Mouse (Mus musculus): Measurements from ENCODE around the gene Ehmt1. TPM values are rescaled to one million over a fixed set of nuclear protein-coding genes. Genes with fewer than 3 reads are reported as not detected.
"Not testable (repeated sequence)": the region's sequence is repeated elsewhere in the genome, so short reads cannot be mapped to it uniquely, and the experiment has no call there.

The Ehmt1 gene
- polyA plus RNA-seq, 1 experiment, result 14.8 TPM

DNA sequence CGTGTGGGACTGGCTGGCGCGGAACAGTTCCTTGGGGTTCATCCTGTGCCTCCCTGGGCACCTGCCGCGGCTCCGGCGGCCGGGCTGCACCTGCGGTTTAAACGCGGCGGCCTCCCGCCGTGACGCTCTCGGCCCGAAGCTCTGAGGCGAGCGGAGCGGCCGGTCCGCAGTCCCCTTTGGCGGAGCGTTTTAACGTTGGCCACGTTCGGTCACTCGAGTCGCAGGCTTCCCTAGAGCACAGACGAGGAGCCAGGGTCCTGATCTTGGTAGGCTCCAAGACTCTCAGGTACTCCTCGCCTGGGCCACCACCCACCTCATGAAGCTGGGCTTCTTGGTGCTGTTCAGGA is 30.7 kb upstream of the Ehmt1 start:
- Histone ChIP-seq H3K4me2 (ENCODE audit: low read depth) (peak overlapping the region; percentile 96), H3K79me2 (ENCODE audit: control insufficient read depth, insufficient read depth) (peaks cover 11% of the 10 kb centered on the region), H3K36me3 (ENCODE audit: control insufficient read depth, insufficient read depth) (peaks cover 6% of the 10 kb centered on the region), H3K27me3 (ENCODE audit: control insufficient read depth, insufficient read depth, insufficient read length) (peaks cover 14% of the 10 kb centered on the region), H3K4me3 (peak overlapping the region; percentile 33), H3ac (ENCODE audit: control insufficient read depth, insufficient read length) (peak overlapping the region; percentile 73)
- TF ChIP-seq MYOD1 (IDR thresholded peaks at IDR 0.05; ENCODE audit: control insufficient read depth in 1 of 3, insufficient read length in 2 of 3, low read depth in 2 of 3), result peak in 1 of 3 experiments; percentile 31
- no peak for TF ChIP-seq MAX (IDR thresholded peaks at IDR 0.05; ENCODE audit: low read depth)

DNA sequence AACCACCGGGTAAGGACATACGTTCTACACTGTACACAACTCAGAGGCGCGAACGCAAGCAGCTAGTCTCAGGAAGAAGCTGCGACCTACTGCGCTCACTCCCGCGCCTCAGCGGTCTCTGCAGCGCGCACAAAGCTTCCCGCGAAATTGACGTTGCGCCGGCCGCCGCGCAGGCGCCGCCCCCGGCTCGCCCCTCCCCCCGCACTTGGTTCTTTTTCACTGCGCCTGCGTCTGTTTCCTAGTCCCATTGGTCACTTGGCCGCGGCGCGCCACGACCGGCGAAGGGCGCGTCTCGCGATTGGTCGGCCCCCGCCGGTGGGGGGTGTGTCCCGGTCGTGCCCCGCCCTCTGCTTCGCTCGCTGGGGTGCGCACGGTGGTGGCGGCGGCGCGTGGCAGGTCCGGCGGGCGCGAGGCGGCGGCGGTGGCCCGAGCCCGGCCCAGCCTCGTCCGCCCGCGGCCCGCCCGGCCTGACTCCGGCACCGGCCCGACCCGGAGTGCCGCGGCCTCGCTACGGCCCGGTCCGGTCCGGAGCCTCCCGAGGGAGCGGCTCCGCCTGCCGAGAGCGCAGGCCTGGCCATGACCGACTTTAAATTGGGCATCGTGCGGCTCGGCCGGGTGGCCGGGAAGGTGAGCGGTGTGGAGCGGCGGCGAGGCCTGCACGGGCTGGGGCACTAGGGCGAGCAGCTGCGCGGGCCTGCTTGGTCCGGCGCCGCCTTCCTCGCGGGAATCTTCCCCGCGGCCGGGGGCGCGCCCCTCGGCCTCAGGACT is 30.2 kb upstream of the Ehmt1 start, which contains the start of gene Zmynd19:
Gene Zmynd19, plus strand, starts transcription at position 372 of the 768 bp plus-strand sequence.
- Histone ChIP-seq H3ac (ENCODE audit: control insufficient read depth, insufficient read length) (peak within 1 kb of the TSS; percentile 73), H3K79me2 (ENCODE audit: control insufficient read depth, insufficient read depth) (peaks cover 11% of the 10 kb centered on the region), H3K4me3 (peak within 1 kb of the TSS; percentile 33), H3K27me3 (ENCODE audit: control insufficient read depth, insufficient read depth, insufficient read length) (peaks cover 14% of the 10 kb centered on the region), H3K36me3 (ENCODE audit: control insufficient read depth, insufficient read depth) (peaks cover 6% of the 10 kb centered on the region), H3K4me2 (ENCODE audit: low read depth) (peak within 1 kb of the TSS; percentile 96)
- TF ChIP-seq E2F4 (IDR thresholded peaks at IDR 0.05; ENCODE audit: insufficient read depth) (peak; percentile 65), MAX (IDR thresholded peaks at IDR 0.05; ENCODE audit: low read depth) (no peak), POLR2A (IDR thresholded peaks at IDR 0.05; ENCODE audit: insufficient read length, low read depth) (peak; percentile 91), SRF (IDR thresholded peaks at IDR 0.05; ENCODE audit: control insufficient read depth, insufficient read length, low read depth) (peak; percentile 9), POLR2AphosphoS2 (IDR thresholded peaks at IDR 0.05; ENCODE audit: insufficient read length, low read depth) (peak; percentile 76), MYOG (IDR thresholded peaks at IDR 0.05; ENCODE audit: control insufficient read depth in 1 of 3, insufficient read depth in 1 of 3, insufficient read length in 2 of 3, low read depth in 2 of 3) (peak in 1 of 3 experiments; percentile 11)

DNA sequence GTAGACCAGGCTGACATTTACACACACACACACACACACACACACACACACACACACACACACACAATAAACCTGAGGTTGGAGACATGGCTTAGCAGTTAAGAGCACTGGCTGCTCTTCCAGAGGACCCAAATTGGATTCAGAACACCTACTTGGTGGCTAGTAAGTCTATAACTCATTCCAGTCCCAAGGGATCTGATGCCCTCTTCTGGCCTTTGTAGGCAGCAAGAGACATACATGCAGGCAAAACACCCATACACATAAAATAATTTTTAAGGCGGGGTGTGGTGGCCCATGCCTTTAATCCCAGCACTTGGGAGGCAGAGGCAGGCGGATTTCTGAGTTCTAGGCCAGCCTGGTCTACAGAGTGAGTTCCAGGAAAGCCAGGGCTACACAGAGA is 24.9 kb upstream of the Ehmt1 start:
- H3K36me3 ChIP-seq (ENCODE audit: control insufficient read depth, insufficient read depth); H3ac ChIP-seq (ENCODE audit: control insufficient read depth, insufficient read length); H3K4me3 ChIP-seq; H3K79me2 ChIP-seq (ENCODE audit: control insufficient read depth, insufficient read depth); H3K4me2 ChIP-seq (ENCODE audit: low read depth): not testable (repeated sequence)
- peaks cover 24% of the 10 kb centered on the region for H3K27me3 ChIP-seq (ENCODE audit: control insufficient read depth, insufficient read depth, insufficient read length)

DNA sequence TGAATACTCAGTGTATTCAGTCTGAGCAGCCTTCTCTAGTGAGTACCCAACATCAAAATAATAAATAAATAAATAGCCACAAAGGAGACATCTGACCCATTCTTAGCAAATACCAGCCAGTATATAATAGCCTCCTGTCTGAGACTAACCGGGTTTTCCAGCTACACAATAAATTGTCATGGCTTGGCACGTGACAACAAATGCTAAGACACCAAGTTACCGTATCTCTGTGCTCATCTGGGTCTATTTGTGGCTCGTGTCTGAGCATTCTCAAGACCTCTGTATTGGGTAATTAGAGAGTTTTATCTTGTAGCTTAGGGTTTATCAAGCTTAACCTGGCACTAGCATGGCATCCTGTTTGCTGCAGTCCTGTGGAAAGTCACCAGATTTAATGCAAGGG is 22.7 kb upstream of the Ehmt1 start:
- TF ChIP-seq TCF3 (IDR thresholded peaks at IDR 0.05; ENCODE audit: insufficient read length, low read depth), result no peak
- no peak for TF ChIP-seq MAX (IDR thresholded peaks at IDR 0.05; ENCODE audit: low read depth)
- TF ChIP-seq MYOG (IDR thresholded peaks at IDR 0.05; ENCODE audit: control insufficient read depth in 1 of 3, insufficient read depth in 1 of 3, insufficient read length in 2 of 3, low read depth in 2 of 3), result no peak
- TF ChIP-seq E2F4 (IDR thresholded peaks at IDR 0.05; ENCODE audit: insufficient read depth), result no peak
- no peak for TF ChIP-seq TCF12 (IDR thresholded peaks at IDR 0.05; ENCODE audit: insufficient read depth, poor library complexity, severe bottlenecking)
- TF ChIP-seq USF1 (IDR thresholded peaks at IDR 0.05; ENCODE audit: low read depth), result no peak
- TF ChIP-seq MYOD1 (IDR thresholded peaks at IDR 0.05; ENCODE audit: control insufficient read depth in 1 of 3, insufficient read length in 2 of 3, low read depth in 2 of 3), result no peak
- no peak for TF ChIP-seq POLR2A (IDR thresholded peaks at IDR 0.05; ENCODE audit: insufficient read length, low read depth)
- no peak for TF ChIP-seq REST (IDR thresholded peaks at IDR 0.05; ENCODE audit: insufficient read depth, insufficient read length)
- no peak for TF ChIP-seq CEBPB (IDR thresholded peaks at IDR 0.05; ENCODE audit: insufficient read depth, poor library complexity, severe bottlenecking)
- TF ChIP-seq SRF (IDR thresholded peaks at IDR 0.05; ENCODE audit: control insufficient read depth, insufficient read length, low read depth), result no peak
- no peak for TF ChIP-seq POLR2AphosphoS2 (IDR thresholded peaks at IDR 0.05; ENCODE audit: insufficient read length, low read depth)
- Histone ChIP-seq H3K4me3 (no peak overlapping the region), H3K79me2 (ENCODE audit: control insufficient read depth, insufficient read depth) (no peaks in the 10 kb centered on the region), H3K36me3 (ENCODE audit: control insufficient read depth, insufficient read depth) (no peaks in the 10 kb centered on the region), H3K27me3 (ENCODE audit: control insufficient read depth, insufficient read depth, insufficient read length) (peaks cover 22% of the 10 kb centered on the region), H3K4me2 (ENCODE audit: low read depth) (no peak overlapping the region), H3ac (ENCODE audit: control insufficient read depth, insufficient read length) (no peak overlapping the region)

DNA sequence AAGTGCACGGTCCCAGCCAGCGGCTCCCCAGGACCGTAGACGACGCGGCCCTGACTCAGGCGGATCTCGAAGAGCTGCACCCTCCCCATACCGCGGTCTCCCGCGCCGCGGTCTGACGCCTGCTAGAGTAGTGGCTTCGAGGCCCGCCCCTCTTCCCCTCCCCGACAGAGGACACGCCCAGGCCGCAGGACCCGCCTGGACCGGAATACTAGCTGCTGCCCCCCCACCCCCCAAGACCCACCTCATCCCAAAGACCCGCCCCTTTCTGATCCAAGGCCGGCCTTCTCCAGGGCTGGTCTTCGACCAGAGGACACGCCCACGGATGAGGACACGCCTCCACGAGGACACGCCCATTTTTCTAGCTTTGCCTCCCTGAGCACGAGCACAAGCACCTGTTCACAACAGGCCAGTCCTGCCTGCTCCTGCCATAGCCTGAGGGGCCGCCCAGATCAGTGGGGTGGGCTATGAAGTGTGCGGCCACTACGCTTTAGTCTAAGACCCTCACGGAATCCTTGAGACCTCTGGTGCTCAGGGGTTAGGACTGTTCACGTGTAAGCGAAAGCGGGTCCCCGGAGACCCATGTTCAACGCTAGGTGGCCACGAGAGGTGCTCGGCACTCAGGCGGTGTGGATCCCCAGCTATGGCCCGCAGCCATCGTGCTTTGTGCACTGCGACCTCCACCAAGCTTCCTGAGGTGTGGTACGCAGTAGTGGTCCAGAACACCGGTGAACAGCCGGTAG is 15.8 kb upstream of the Ehmt1 start, which contains the start of gene Arrdc1:
Gene Arrdc1, minus strand, starts transcription at position 196 of the 740 bp plus-strand sequence.
- Histone ChIP-seq H3K27me3 (ENCODE audit: control insufficient read depth, insufficient read depth, insufficient read length) (peaks cover 11% of the 10 kb centered on the region), H3ac (ENCODE audit: control insufficient read depth, insufficient read length) (peak within 1 kb of the TSS; percentile 15), H3K4me2 (ENCODE audit: low read depth) (peak within 1 kb of the TSS; percentile 91), H3K79me2 (ENCODE audit: control insufficient read depth, insufficient read depth) (no peaks in the 10 kb centered on the region), H3K4me3 (peak within 1 kb of the TSS; percentile 26), H3K36me3 (ENCODE audit: control insufficient read depth, insufficient read depth) (no peaks in the 10 kb centered on the region)
- TF ChIP-seq USF1 (IDR thresholded peaks at IDR 0.05; ENCODE audit: low read depth), result no peak
- peak; percentile 56 for TF ChIP-seq POLR2A (IDR thresholded peaks at IDR 0.05; ENCODE audit: insufficient read length, low read depth)
- TF ChIP-seq MYOD1 (IDR thresholded peaks at IDR 0.05; ENCODE audit: control insufficient read depth in 1 of 3, insufficient read length in 2 of 3, low read depth in 2 of 3), result peak in 2 of 3 experiments; percentile 75 to 84
- no peak for TF ChIP-seq CEBPB (IDR thresholded peaks at IDR 0.05; ENCODE audit: insufficient read depth, poor library complexity, severe bottlenecking)
- TF ChIP-seq TCF3 (IDR thresholded peaks at IDR 0.05; ENCODE audit: insufficient read length, low read depth), result no peak
- no peak for TF ChIP-seq SRF (IDR thresholded peaks at IDR 0.05; ENCODE audit: control insufficient read depth, insufficient read length, low read depth)
- no peak for TF ChIP-seq REST (IDR thresholded peaks at IDR 0.05; ENCODE audit: insufficient read depth, insufficient read length)
- TF ChIP-seq TCF12 (IDR thresholded peaks at IDR 0.05; ENCODE audit: insufficient read depth, poor library complexity, severe bottlenecking), result no peak
- TF ChIP-seq MAX (IDR thresholded peaks at IDR 0.05; ENCODE audit: low read depth), result no peak
- TF ChIP-seq E2F4 (IDR thresholded peaks at IDR 0.05; ENCODE audit: insufficient read depth), result no peak
- TF ChIP-seq MYOG (IDR thresholded peaks at IDR 0.05; ENCODE audit: control insufficient read depth in 1 of 3, insufficient read depth in 1 of 3, insufficient read length in 2 of 3, low read depth in 2 of 3), result peak in 2 of 3 experiments; percentile 51 to 74
- peak; percentile 41 for TF ChIP-seq POLR2AphosphoS2 (IDR thresholded peaks at IDR 0.05; ENCODE audit: insufficient read length, low read depth)

Data from myocyte (in vitro differentiated cells).